Mouse (Mus musculus) stomach, embryonic 15.5 days (tissue): ENCODE measurements around the gene Mob2. TPM values are rescaled to one million over a fixed set of nuclear protein-coding genes. Genes with fewer than 3 reads are reported as not detected.

Experiments used
- ATAC-seq: fragments of 200-750 bp; cut with Nextera tagmentation; 2 replicates; pipeline ENCODE4 v1.8.0; 2017; ENCODE audit warnings: low read depth, moderate number of reproducible peaks, moderate TSS enrichment; ENCODE audit not compliant: insufficient read depth, low FRiP score
- H3K27ac ChIP-seq: fragments of 300-500 bp; sonication (generic); 2 replicates; pipeline ENCODE4 v1.5.1; 2015; ENCODE audit warnings: mild to moderate bottlenecking, inconsistent platforms
- H3K27me3 ChIP-seq: fragments of 300-500 bp; sonication (generic); replicated peaks from 2 replicates; pipeline ENCODE4 v1.6.1; 2015; ENCODE audit warnings: inconsistent platforms
- H3K36me3 ChIP-seq: fragments of 300-500 bp; sonication (generic); 2 replicates; pipeline ENCODE4 v1.6.1; 2015; ENCODE audit warnings: inconsistent platforms
- H3K4me1 ChIP-seq: fragments of 300-500 bp; sonication (generic); 2 replicates; pipeline ENCODE4 v1.6.1; 2015; ENCODE audit warnings: inconsistent platforms
- H3K4me2 ChIP-seq: fragments of 300-500 bp; sonication (generic); 2 replicates; pipeline ENCODE4 v1.6.1; 2015; ENCODE audit warnings: mild to moderate bottlenecking, inconsistent platforms
- H3K4me3 ChIP-seq: fragments of 300-500 bp; sonication (generic); replicated peaks from 2 replicates; pipeline ENCODE4 v1.5.1; 2015; ENCODE audit warnings: inconsistent platforms
- H3K9ac ChIP-seq: fragments of 300-500 bp; sonication (generic); 2 replicates; pipeline ENCODE4 v1.6.1; 2015; ENCODE audit warnings: inconsistent platforms
- H3K9me3 ChIP-seq: fragments of 300-500 bp; sonication (generic); 2 replicates; pipeline ENCODE4 v1.6.1; 2016; ENCODE audit warnings: inconsistent platforms
- WGBS: fragments of 180-500 bp; shearing (Covaris S2); methylation state at CpG from one replicate; pipeline ENCODE4 v1.1.7; 2015; 5-methylcytosine and 5-hydroxymethylcytosine counted together
- polyA plus RNA-seq: library from polyadenylated mRNA; unstranded; fragments of >200 nt; fragmentation: Nextera tagmentation; extraction: Ambion mirVana; gene quantifications from 2 replicates; pipeline ENCODE4 v1.2.1, GENCODE M21; 2015

Mob2 gene
- polyA plus RNA-seq, 1 experiment from 2014 or later: 67.8 TPM

GRCm38 (mm10) chr7:142074146-142074886 lies 13.5 kb upstream of the Mob2 start:
- H3K4me3 ChIP-seq: no peak overlapping the region
- no peak for ATAC-seq
- no peak overlapping the region for H3K9ac ChIP-seq
- 71% methylated on average over 8 of the region's 8 CpGs for WGBS
- H3K27me3 ChIP-seq: no peaks in the 10 kb centered on the region
- no peaks in the 10 kb centered on the region for H3K36me3 ChIP-seq
- H3K27ac ChIP-seq: no peak overlapping the region
- no peaks in the 10 kb centered on the region for H3K9me3 ChIP-seq
- H3K4me1 ChIP-seq: no peaks in the 10 kb centered on the region
- H3K4me2 ChIP-seq: no peak overlapping the region

GRCm38 (mm10) chr7:142071717-142072116 lies 10.9 kb upstream of the Mob2 start:
- no peak for ATAC-seq
- Histone ChIP-seq H3K36me3 (no peaks in the 10 kb centered on the region), H3K9me3 (no peaks in the 10 kb centered on the region), H3K27ac (no peak overlapping the region), H3K4me1 (no peaks in the 10 kb centered on the region), H3K4me2 (no peak overlapping the region), H3K4me3 (no peak overlapping the region), H3K27me3 (peaks cover 5% of the 10 kb centered on the region; the same call in 1 of the 2 replicates), H3K9ac (no peak overlapping the region)

- WGBS: 9% methylated on average over 10 of the region's 10 CpGs
- no peaks in the 10 kb centered on the region for H3K9me3 ChIP-seq
- H3K27ac ChIP-seq: no peak overlapping the region
- no peak overlapping the region for H3K4me3 ChIP-seq
- H3K36me3 ChIP-seq: no peaks in the 10 kb centered on the region
- 0 out of 2 replicates have a peak overlapping the region, but pooled peaks have one; percentile 21 for H3K4me2 ChIP-seq
- ATAC-seq: 0 out of 2 replicates have a peak, but pooled peaks have one; percentile 35
- no peaks in the 10 kb centered on the region for H3K4me1 ChIP-seq
- H3K9ac ChIP-seq: no peak overlapping the region
- H3K27me3 ChIP-seq: peaks cover 5% of the 10 kb centered on the region; the same call in 1 of the 2 replicates
Measured at GRCm38 (mm10) chr7:142071212-142071578, 10.3 kb upstream of the Mob2 start.

GRCm38 (mm10) chr7:142070458-142071211 lies 9.8 kb upstream of the Mob2 start:
- H3K27me3 ChIP-seq: peaks cover 5% of the 10 kb centered on the region; the same call in 1 of the 2 replicates
- H3K9ac ChIP-seq: no peak overlapping the region
- H3K27ac ChIP-seq: no peak overlapping the region
- H3K4me1 ChIP-seq: no peaks in the 10 kb centered on the region
- 13% methylated on average over 13 of the region's 13 CpGs for WGBS
- ATAC-seq: 0 out of 2 replicates have a peak, but pooled peaks have one; percentile 56
- H3K4me2 ChIP-seq: 0 out of 2 replicates have a peak overlapping the region, but pooled peaks have one; percentile 21
- no peaks in the 10 kb centered on the region for H3K9me3 ChIP-seq
- no peak overlapping the region for H3K4me3 ChIP-seq
- H3K36me3 ChIP-seq: no peaks in the 10 kb centered on the region

GRCm38 (mm10) chr7:142068429-142068828 lies 7.6 kb upstream of the Mob2 start:
- no peak for ATAC-seq

GRCm38 (mm10) chr7:142060185-142060930 lies 507 bp downstream of the Mob2 start:
- peak overlapping the region; percentile 98 for H3K4me3 ChIP-seq
- peak overlapping the region; percentile 97 for H3K9ac ChIP-seq
- no peaks in the 10 kb centered on the region for H3K9me3 ChIP-seq
- H3K27me3 ChIP-seq: no peaks in the 10 kb centered on the region
- WGBS: under 1% methylated on average over 64 of the region's 66 CpGs
- H3K27ac ChIP-seq: peak overlapping the region; percentile 76
- H3K36me3 ChIP-seq: peaks cover 2% of the 10 kb centered on the region; the same call in 1 of the 2 replicates
- ATAC-seq: no peak
- H3K4me2 ChIP-seq: peak overlapping the region; percentile 90
- H3K4me1 ChIP-seq: peaks cover 35% of the 10 kb centered on the region

More at GRCm38 (mm10) chr7:142068429-142068828, 7.6 kb upstream of the Mob2 start:
- no peaks in the 10 kb centered on the region for H3K9me3 ChIP-seq
- H3K4me3 ChIP-seq: no peak overlapping the region
- H3K4me1 ChIP-seq: no peaks in the 10 kb centered on the region
- WGBS: 58% methylated on average over 4 of the region's 4 CpGs
- H3K4me2 ChIP-seq: no peak overlapping the region
- H3K36me3 ChIP-seq: no peaks in the 10 kb centered on the region
- H3K27me3 ChIP-seq: peaks cover 5% of the 10 kb centered on the region; the same call in 1 of the 2 replicates
- no peak overlapping the region for H3K9ac ChIP-seq
- H3K27ac ChIP-seq: no peak overlapping the region

GRCm38 (mm10) chr7:142059024-142059423 lies 1.8 kb downstream of the Mob2 start:
- peak overlapping the region; percentile 9; the same call in 1 of the 2 replicates for H3K4me2 ChIP-seq
- no peaks in the 10 kb centered on the region for H3K27me3 ChIP-seq
- no peaks in the 10 kb centered on the region for H3K9me3 ChIP-seq
- H3K27ac ChIP-seq: no peak overlapping the region
- 66% methylated on average over 2 of the region's 2 CpGs for WGBS
- H3K36me3 ChIP-seq: peaks cover 6% of the 10 kb centered on the region; the same call in 1 of the 2 replicates
- peaks cover 35% of the 10 kb centered on the region for H3K4me1 ChIP-seq
- H3K9ac ChIP-seq: no peak overlapping the region
- no peak overlapping the region for H3K4me3 ChIP-seq
- no peak for ATAC-seq

GRCm38 (mm10) chr7:142057121-142057520 lies 3.7 kb downstream of the Mob2 start:
- H3K9ac ChIP-seq: no peak overlapping the region
- no peak for ATAC-seq
- H3K36me3 ChIP-seq: peaks cover 6% of the 10 kb centered on the region; the same call in 1 of the 2 replicates
- H3K4me3 ChIP-seq: no peak overlapping the region
- H3K4me1 ChIP-seq: peaks cover 35% of the 10 kb centered on the region
- no peaks in the 10 kb centered on the region for H3K9me3 ChIP-seq
- WGBS: 91% methylated on average over 1 of the region's 1 CpGs
- no peak overlapping the region for H3K27ac ChIP-seq
- no peaks in the 10 kb centered on the region for H3K27me3 ChIP-seq
- no peak overlapping the region for H3K4me2 ChIP-seq

- WGBS: 67% methylated on average over 1 of the region's 1 CpGs
- H3K27me3 ChIP-seq: no peaks in the 10 kb centered on the region
- ATAC-seq: no peak
- H3K4me2 ChIP-seq: no peak overlapping the region
- no peak overlapping the region for H3K9ac ChIP-seq
- H3K36me3 ChIP-seq: peaks cover 6% of the 10 kb centered on the region; the same call in 1 of the 2 replicates
- H3K27ac ChIP-seq: peak overlapping the region; percentile 13; the same call in 1 of the 2 replicates
- no peak overlapping the region for H3K4me3 ChIP-seq
- peaks cover 30% of the 10 kb centered on the region for H3K4me1 ChIP-seq
- no peaks in the 10 kb centered on the region for H3K9me3 ChIP-seq
Measured at GRCm38 (mm10) chr7:142056601-142057061, 4.2 kb downstream of the Mob2 start.

GRCm38 (mm10) chr7:142055431-142055830 lies 5.4 kb downstream of the Mob2 start:
- Histone ChIP-seq H3K4me2 (no peak overlapping the region), H3K27ac (no peak overlapping the region), H3K4me1 (peaks cover 26% of the 10 kb centered on the region), H3K4me3 (no peak overlapping the region), H3K9me3 (no peaks in the 10 kb centered on the region), H3K27me3 (no peaks in the 10 kb centered on the region), H3K36me3 (peaks cover 6% of the 10 kb centered on the region; the same call in 1 of the 2 replicates), H3K9ac (no peak overlapping the region)
- no peak for ATAC-seq
- WGBS: 93% methylated on average over 3 of the region's 3 CpGs

- no peak for ATAC-seq
- no peaks in the 10 kb centered on the region for H3K4me1 ChIP-seq
- H3K36me3 ChIP-seq: peaks cover 5% of the 10 kb centered on the region; the same call in 1 of the 2 replicates
- H3K27ac ChIP-seq: no peak overlapping the region
- no peak overlapping the region for H3K9ac ChIP-seq
- H3K27me3 ChIP-seq: no peaks in the 10 kb centered on the region
- no peaks in the 10 kb centered on the region for H3K9me3 ChIP-seq
- no peak overlapping the region for H3K4me3 ChIP-seq
- H3K4me2 ChIP-seq: no peak overlapping the region
Measured at GRCm38 (mm10) chr7:142050536-142050935, 10.3 kb downstream of the Mob2 start.
